Comparison of ENCODE assay signal across 17 mouse cellular contexts in genomic region chr8:30444274-30444673, GRCm38 (mm10).
"Had no signal": no experiment of that assay in that cellular context is flagged by ENCODE, and none has a peak within 500 bp of the region (broad histone marks: within the 10 kb centered on the region; RNA-seq: fewer than 3 reads in every experiment).

No protein-coding gene starts in this region.

- H3K4me3 ChIP-seq: neural tube, embryonic 12.5 days; neural tube, embryonic 13.5 days; neural tube, embryonic 15.5 days; stomach, embryonic 15.5 days had no signal

- H3K4me2 ChIP-seq: neural tube, embryonic 12.5 days; neural tube, embryonic 13.5 days; neural tube, embryonic 15.5 days; stomach, embryonic 15.5 days had no signal

- H3K36me3 ChIP-seq: neural tube, embryonic 12.5 days; neural tube, embryonic 13.5 days; neural tube, embryonic 15.5 days; stomach, embryonic 15.5 days had no signal

- H3K4me1 ChIP-seq: neural tube, embryonic 12.5 days; neural tube, embryonic 13.5 days; neural tube, embryonic 15.5 days; stomach, embryonic 15.5 days had no signal

- H3K9ac ChIP-seq: neural tube, embryonic 12.5 days; neural tube, embryonic 13.5 days; neural tube, embryonic 15.5 days; stomach, embryonic 15.5 days had no signal

- H3K27me3 ChIP-seq: neural tube, embryonic 12.5 days; neural tube, embryonic 13.5 days; neural tube, embryonic 15.5 days; stomach, embryonic 15.5 days had no signal

- DNase-seq: retina, postnatal 1 day; right cerebral cortex, adult 18-20 months; right cerebral cortex, postnatal 14 days; right cerebral cortex, postnatal 25 days; right cerebral cortex, postnatal 4 days; spleen, adult 18-20 months; thymus, adult 18-20 months; thymus, adult 2 months; thymus, postnatal 14 days; thymus, postnatal 25 days; thymus, postnatal 36 days; thymus, postnatal 4 days had no signal

- H3K27ac ChIP-seq: neural tube, embryonic 12.5 days; neural tube, embryonic 13.5 days; neural tube, embryonic 15.5 days; stomach, embryonic 15.5 days; stomach, postnatal 0 days had no signal

- H3K9me3 ChIP-seq: neural tube, embryonic 12.5 days; neural tube, embryonic 13.5 days; neural tube, embryonic 15.5 days; stomach, embryonic 15.5 days had no signal
